ENCODE assay signal across 8 mouse cellular contexts in the genomic region with DNA sequence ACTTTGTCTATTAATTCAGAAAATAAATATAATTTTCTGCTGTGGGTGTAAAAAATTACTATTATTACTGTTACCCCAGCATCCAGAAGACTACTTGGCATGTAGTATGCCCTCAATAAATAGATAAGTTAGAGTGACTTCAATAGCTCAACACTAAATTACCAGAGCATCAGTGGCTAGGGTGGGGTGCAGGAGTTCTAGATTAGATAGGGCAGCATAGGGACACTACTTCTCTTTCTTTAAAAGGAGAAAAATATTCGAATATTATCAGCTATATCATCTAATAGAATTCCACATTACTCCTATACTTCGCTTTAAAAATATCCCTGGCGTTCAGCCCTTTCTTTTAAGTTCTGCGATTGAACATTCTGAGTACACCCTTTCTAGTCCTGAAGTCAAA. TPM values are rescaled to one million over a fixed set of nuclear protein-coding genes. Genes with fewer than 3 reads are reported as not detected.
DNase-seq lines count a peak whose midpoint lies in the region; ATAC-seq and TF ChIP-seq lines count a peak whose summit lies in the region.

No protein-coding gene starts in this region.

- H3K4me2 ChIP-seq in kidney, postnatal 0 days (ENCODE audit: low read length), result peak overlapping the region; percentile 86
- H3K4me2 ChIP-seq in embryonic facial prominence, embryonic 12.5 days (replicated peaks), result peak overlapping the region; percentile 47
- peak overlapping the region; percentile 63 for H3K4me2 ChIP-seq in intestine, embryonic 16.5 days (ENCODE audit: low read depth, low read length)
- H3K4me2 ChIP-seq in midbrain, postnatal 0 days (ENCODE audit: low read depth, low read length, poor library complexity, severe bottlenecking), result peak overlapping the region; percentile 75

- H3K27me3 ChIP-seq in kidney, postnatal 0 days (ENCODE audit: insufficient read depth, low read length), result no peaks in the 10 kb centered on the region
- no peaks in the 10 kb centered on the region for H3K27me3 ChIP-seq in embryonic facial prominence, embryonic 12.5 days
- H3K27me3 ChIP-seq in intestine, embryonic 16.5 days (replicated peaks; ENCODE audit: control insufficient read depth, insufficient read depth, low read length), result no peaks in the 10 kb centered on the region
- no peaks in the 10 kb centered on the region for H3K27me3 ChIP-seq in midbrain, postnatal 0 days (ENCODE audit: insufficient read depth, low read length)

- no peaks in the 10 kb centered on the region for H3K36me3 ChIP-seq in kidney, postnatal 0 days (ENCODE audit: insufficient read depth, low read length)
- peaks cover 1% of the 10 kb centered on the region for H3K36me3 ChIP-seq in embryonic facial prominence, embryonic 12.5 days
- no peaks in the 10 kb centered on the region for H3K36me3 ChIP-seq in intestine, embryonic 16.5 days (ENCODE audit: control insufficient read depth, insufficient read depth, low read length)
- no peaks in the 10 kb centered on the region for H3K36me3 ChIP-seq in midbrain, postnatal 0 days (ENCODE audit: insufficient read depth, low read length)

- H3K9ac ChIP-seq in kidney, postnatal 0 days (ENCODE audit: low read depth, low read length), result peak overlapping the region; percentile 83
- peak overlapping the region; percentile 78; the same call in 1 of the 2 replicates for H3K9ac ChIP-seq in embryonic facial prominence, embryonic 12.5 days
- peak overlapping the region; percentile 94 for H3K9ac ChIP-seq in intestine, embryonic 16.5 days (ENCODE audit: low read depth, low read length)
- H3K9ac ChIP-seq in midbrain, postnatal 0 days (replicated peaks; ENCODE audit: low read length, poor library complexity, severe bottlenecking), result peak overlapping the region; percentile 81; the same call in 1 of the 2 replicates

- peak overlapping the region; percentile 93; the same call in 1 of the 2 replicates for H3K27ac ChIP-seq in kidney, postnatal 0 days
- H3K27ac ChIP-seq in embryonic facial prominence, embryonic 12.5 days, result peak overlapping the region; percentile 89
- peak overlapping the region; percentile 66 for H3K27ac ChIP-seq in intestine, embryonic 16.5 days (ENCODE audit: low read length)
- H3K27ac ChIP-seq in midbrain, postnatal 0 days (ENCODE audit: low read depth, low read length), result peak overlapping the region; percentile 60; the same call in 1 of the 2 replicates

- no peak for ATAC-seq in kidney, postnatal 0 days (replicated peaks; ENCODE audit: low FRiP score, low read depth)
- ATAC-seq in embryonic facial prominence, embryonic 12.5 days (ENCODE audit: insufficient number of reproducible peaks, insufficient read depth, low FRiP score, low TSS enrichment), result 0 out of 2 replicates have a peak, but pooled peaks have one; percentile 2
- ATAC-seq in intestine, embryonic 16.5 days, result peak; percentile 8; the same call in 1 of the 2 replicates
- ATAC-seq in midbrain, postnatal 0 days (ENCODE audit: low FRiP score), result no peak

- 0 out of 2 replicates have a peak, but pooled peaks cover 5% of the 10 kb centered on the region for H3K4me1 ChIP-seq in kidney, postnatal 0 days (replicated peaks; ENCODE audit: insufficient read depth, low read length)
- no peaks in the 10 kb centered on the region for H3K4me1 ChIP-seq in embryonic facial prominence, embryonic 12.5 days
- peaks cover 7% of the 10 kb centered on the region for H3K4me1 ChIP-seq in intestine, embryonic 16.5 days (ENCODE audit: control insufficient read depth, insufficient read depth, low read length)
- H3K4me1 ChIP-seq in midbrain, postnatal 0 days (ENCODE audit: insufficient read depth, low read length), result no peaks in the 10 kb centered on the region

- WGBS in kidney, postnatal 0 days, result 16% methylated on average over 4 of the region's 4 CpGs
- WGBS in embryonic facial prominence, embryonic 12.5 days, result 29% methylated on average over 4 of the region's 4 CpGs
- WGBS in intestine, embryonic 16.5 days, result 19% methylated on average over 4 of the region's 4 CpGs
- WGBS in midbrain, postnatal 0 days, result 27% methylated on average over 4 of the region's 4 CpGs

- no peaks in the 10 kb centered on the region for H3K9me3 ChIP-seq in kidney, postnatal 0 days (replicated peaks; ENCODE audit: low read length)
- no peaks in the 10 kb centered on the region for H3K9me3 ChIP-seq in embryonic facial prominence, embryonic 12.5 days
- no peaks in the 10 kb centered on the region for H3K9me3 ChIP-seq in intestine, embryonic 16.5 days (ENCODE audit: control insufficient read depth, low read length)
- no peaks in the 10 kb centered on the region for H3K9me3 ChIP-seq in midbrain, postnatal 0 days (ENCODE audit: low read length)

- no peak for TF ChIP-seq CTCF in kidney, postnatal 0 days (IDR thresholded peaks at IDR 0.05; ENCODE audit: low read depth)
- no peak for TF ChIP-seq CTCF in midbrain, postnatal 0 days (IDR thresholded peaks at IDR 0.05)

- no peak for DNase-seq in kidney, postnatal 0 days (ENCODE audit: low spot score)
- no peak for DNase-seq in kidney, adult 11 months
- no peak for DNase-seq in midbrain, postnatal 0 days (ENCODE audit: low spot score)
- no peak for DNase-seq in frontal cortex, postnatal 36 days (ENCODE audit: low spot score in 2 of 2)
- DNase-seq in layer of hippocampus, adult 9-10 months (ENCODE audit: low spot score), result no peak
- DNase-seq in right cerebral cortex, adult 18-20 months, result no peak

- H3K4me3 ChIP-seq in kidney, postnatal 0 days (replicated peaks; ENCODE audit: low read depth, low read length), result peak overlapping the region; percentile 77
- H3K4me3 ChIP-seq in embryonic facial prominence, embryonic 12.5 days, result peak overlapping the region; percentile 70
- H3K4me3 ChIP-seq in intestine, embryonic 16.5 days (ENCODE audit: low read length), result peak overlapping the region; percentile 83
- peak overlapping the region; percentile 75 for H3K4me3 ChIP-seq in midbrain, postnatal 0 days (ENCODE audit: low read depth, low read length)

RNA-seq across cellular contexts. Expression of a gene that starts 0.5 kb away (rescaled TPM):
- polyA plus RNA-seq in kidney, postnatal 0 days (2015; fragmentation: Nextera tagmentation; extraction: Ambion mirVana), result 46.6 and 53.9 TPM in 2 replicates
- 70.2 and 73.5 TPM in 2 replicates for polyA plus RNA-seq in embryonic facial prominence, embryonic 12.5 days (2016; fragmentation: Nextera tagmentation; extraction: Ambion mirVana)
- 54.2 and 59.2 TPM in 2 replicates for polyA plus RNA-seq in intestine, embryonic 16.5 days (2015; fragmentation: Nextera tagmentation; extraction: Ambion mirVana)
- total RNA-seq in midbrain, postnatal 0 days (2014; rRNA removed), result 17.3 and 20.3 TPM in 2 replicates
- 13.7 TPM in 2 replicates for polyA plus RNA-seq in midbrain, postnatal 0 days (2015; fragmentation: Nextera tagmentation; extraction: Ambion mirVana)

RNA-seq across cellular contexts. Expression of a gene that starts 0.5 kb away (rescaled TPM):
- polyA plus RNA-seq in kidney, postnatal 0 days (2015; fragmentation: Nextera tagmentation; extraction: Ambion mirVana), result 12.5 and 13.1 TPM in 2 replicates
- 8.5 and 10.6 TPM in 2 replicates for polyA plus RNA-seq in embryonic facial prominence, embryonic 12.5 days (2016; fragmentation: Nextera tagmentation; extraction: Ambion mirVana)
- 7.2 and 9.9 TPM in 2 replicates for polyA plus RNA-seq in intestine, embryonic 16.5 days (2015; fragmentation: Nextera tagmentation; extraction: Ambion mirVana)
- 1.9 and 4.0 TPM in 2 replicates for total RNA-seq in midbrain, postnatal 0 days (2014; rRNA removed)
- polyA plus RNA-seq in midbrain, postnatal 0 days (2015; fragmentation: Nextera tagmentation; extraction: Ambion mirVana), result 3.5 and 4.1 TPM in 2 replicates

RNA-seq across cellular contexts. Expression of a gene that starts 32.4 kb away (rescaled TPM):
- 5.1 and 6.4 TPM in 2 replicates for polyA plus RNA-seq in kidney, postnatal 0 days (2015; fragmentation: Nextera tagmentation; extraction: Ambion mirVana)
- 0.90 and 1.1 TPM in 2 replicates for polyA plus RNA-seq in embryonic facial prominence, embryonic 12.5 days (2016; fragmentation: Nextera tagmentation; extraction: Ambion mirVana)
- polyA plus RNA-seq in intestine, embryonic 16.5 days (2015; fragmentation: Nextera tagmentation; extraction: Ambion mirVana), result 0.21 and 0.71 TPM in 2 replicates
- total RNA-seq in midbrain, postnatal 0 days (2014; rRNA removed), result not detected in 2 replicates
- polyA plus RNA-seq in midbrain, postnatal 0 days (2015; fragmentation: Nextera tagmentation; extraction: Ambion mirVana), result 0.11 and 0.12 TPM in 2 replicates

Comparison
In these comparisons a context has a peak if more than half of its experiments do, and no peak if none do; other contexts are left out.
1. ATAC-seq: peak in embryonic facial prominence, embryonic 12.5 days (single experiment) and intestine, embryonic 16.5 days (single experiment); none in kidney, postnatal 0 days (single experiment) and midbrain, postnatal 0 days (single experiment).
2. Peak in every context shown above with its lines, with median percentiles within 50 percentile points of each other: H3K27ac ChIP-seq, H3K4me2 ChIP-seq, H3K4me3 ChIP-seq and H3K9ac ChIP-seq.